Comparison of ENCODE assay signal across 1 mouse cellular context in genomic region chr4:54993001-54993400, GRCm38 (mm10). TPM values are rescaled to one million over a fixed set of nuclear protein-coding genes. Genes with fewer than 3 reads are reported as not detected.
"Had no signal": no experiment of that assay in that cellular context is flagged by ENCODE, and none has a peak within 500 bp of the region (broad histone marks: within the 10 kb centered on the region; RNA-seq: fewer than 3 reads in every experiment).

No protein-coding gene starts in this region.

RNA-seq across cellular contexts. Expression of gene Zfp462, which starts 48.2 kb away (rescaled TPM):
- total RNA-seq: monocyte, adult 5-6 weeks had no signal
